Mouse (Mus musculus): ENCODE results near the gene Atp6v1g2. TPM values are rescaled to one million over a fixed set of nuclear protein-coding genes. Genes with fewer than 3 reads are reported as not detected.

The Atp6v1g2 gene
- polyA plus RNA-seq, 1 experiment, result 0.04 TPM

- Histone ChIP-seq H3K4me1 (ENCODE audit: control insufficient read depth) (peaks cover 17% of the 10 kb centered on the region), H3K9me3 (ENCODE audit: control insufficient read depth, low read length) (no peaks in the 10 kb centered on the region), H3K27me3 (ENCODE audit: control insufficient read depth) (peaks cover 2% of the 10 kb centered on the region; the same call in 1 of the 2 replicates), H3K36me3 (ENCODE audit: control insufficient read depth) (peaks cover 92% of the 10 kb centered on the region), H3K4me3 (replicated peaks) (no peak overlapping the region)
- no peak for TF ChIP-seq TAL1 (IDR thresholded peaks at IDR 0.05; ENCODE audit: low read length)
- no peak for TF ChIP-seq GATA1 (IDR thresholded peaks at IDR 0.05; ENCODE audit: low read length)
Observed at GRCm38 (mm10) chr17:35250348-35251120, 17.1 kb downstream of the Atp6v1g2 start.

GRCm38 (mm10) chr17:35251162-35251719 is 17.8 kb downstream of the Atp6v1g2 start:
- peaks cover 85% of the 10 kb centered on the region for H3K36me3 ChIP-seq (ENCODE audit: control insufficient read depth)

GRCm38 (mm10) chr17:35251981-35252380 is 18.5 kb downstream of the Atp6v1g2 start:
- H3K9me3 ChIP-seq (ENCODE audit: control insufficient read depth, low read length), result no peaks in the 10 kb centered on the region
- H3K4me1 ChIP-seq (ENCODE audit: control insufficient read depth), result peaks cover 8% of the 10 kb centered on the region
- no peak overlapping the region for H3K4me3 ChIP-seq (replicated peaks)
- H3K27me3 ChIP-seq (ENCODE audit: control insufficient read depth), result peaks cover 3% of the 10 kb centered on the region; the same call in 1 of the 2 replicates
- TF ChIP-seq GATA1 (IDR thresholded peaks at IDR 0.05; ENCODE audit: low read length) (no peak), TAL1 (IDR thresholded peaks at IDR 0.05; ENCODE audit: low read length) (no peak)
- H3K36me3 ChIP-seq (ENCODE audit: control insufficient read depth), result peaks cover 78% of the 10 kb centered on the region

More at GRCm38 (mm10) chr17:35251162-35251719, 17.8 kb downstream of the Atp6v1g2 start:
- TF ChIP-seq TAL1 (IDR thresholded peaks at IDR 0.05; ENCODE audit: low read length) (no peak), GATA1 (IDR thresholded peaks at IDR 0.05; ENCODE audit: low read length) (no peak)
- Histone ChIP-seq H3K4me3 (replicated peaks) (no peak overlapping the region), H3K9me3 (ENCODE audit: control insufficient read depth, low read length) (no peaks in the 10 kb centered on the region), H3K4me1 (ENCODE audit: control insufficient read depth) (peaks cover 12% of the 10 kb centered on the region), H3K27me3 (ENCODE audit: control insufficient read depth) (peaks cover 2% of the 10 kb centered on the region; the same call in 1 of the 2 replicates)

GRCm38 (mm10) chr17:35252619-35253292 is 19.3 kb downstream of the Atp6v1g2 start:
- no peaks in the 10 kb centered on the region for H3K9me3 ChIP-seq (ENCODE audit: control insufficient read depth, low read length)
- H3K36me3 ChIP-seq (ENCODE audit: control insufficient read depth), result peaks cover 70% of the 10 kb centered on the region
- H3K4me1 ChIP-seq (ENCODE audit: control insufficient read depth), result peaks cover 13% of the 10 kb centered on the region
- H3K27me3 ChIP-seq (ENCODE audit: control insufficient read depth), result peaks cover 5% of the 10 kb centered on the region; the same call in 1 of the 2 replicates
- TF ChIP-seq GATA1 (IDR thresholded peaks at IDR 0.05; ENCODE audit: low read length), result no peak
- no peak for TF ChIP-seq TAL1 (IDR thresholded peaks at IDR 0.05; ENCODE audit: low read length)
- no peak overlapping the region for H3K4me3 ChIP-seq (replicated peaks)

GRCm38 (mm10) chr17:35253293-35254093 is 20.0 kb downstream of the Atp6v1g2 start:
- Histone ChIP-seq H3K36me3 (ENCODE audit: control insufficient read depth) (peaks cover 63% of the 10 kb centered on the region), H3K4me1 (ENCODE audit: control insufficient read depth) (peaks cover 18% of the 10 kb centered on the region), H3K27me3 (ENCODE audit: control insufficient read depth) (peaks cover 5% of the 10 kb centered on the region; the same call in 1 of the 2 replicates), H3K4me3 (replicated peaks) (no peak overlapping the region), H3K9me3 (ENCODE audit: control insufficient read depth, low read length) (no peaks in the 10 kb centered on the region)
- TF ChIP-seq GATA1 (IDR thresholded peaks at IDR 0.05; ENCODE audit: low read length) (no peak), TAL1 (IDR thresholded peaks at IDR 0.05; ENCODE audit: low read length) (no peak)

GRCm38 (mm10) chr17:35254241-35255098 is 21.0 kb downstream of the Atp6v1g2 start:
- no peak for TF ChIP-seq GATA1 (IDR thresholded peaks at IDR 0.05; ENCODE audit: low read length)
- H3K4me1 ChIP-seq (ENCODE audit: control insufficient read depth), result peaks cover 24% of the 10 kb centered on the region
- H3K27me3 ChIP-seq (ENCODE audit: control insufficient read depth), result peaks cover 8% of the 10 kb centered on the region
- no peaks in the 10 kb centered on the region for H3K9me3 ChIP-seq (ENCODE audit: control insufficient read depth, low read length)
- H3K36me3 ChIP-seq (ENCODE audit: control insufficient read depth), result peaks cover 53% of the 10 kb centered on the region
- no peak overlapping the region for H3K4me3 ChIP-seq (replicated peaks)

GRCm38 (mm10) chr17:35255301-35255700 is 21.8 kb downstream of the Atp6v1g2 start:
- Histone ChIP-seq H3K4me3 (replicated peaks) (no peak overlapping the region), H3K27me3 (ENCODE audit: control insufficient read depth) (peaks cover 11% of the 10 kb centered on the region), H3K9me3 (ENCODE audit: control insufficient read depth, low read length) (no peaks in the 10 kb centered on the region), H3K4me1 (ENCODE audit: control insufficient read depth) (peaks cover 26% of the 10 kb centered on the region), H3K36me3 (ENCODE audit: control insufficient read depth) (peaks cover 44% of the 10 kb centered on the region)
- TF ChIP-seq GATA1 (IDR thresholded peaks at IDR 0.05; ENCODE audit: low read length), result no peak
- no peak for TF ChIP-seq TAL1 (IDR thresholded peaks at IDR 0.05; ENCODE audit: low read length)

GRCm38 (mm10) chr17:35255704-35256103 is 22.2 kb downstream of the Atp6v1g2 start:
- H3K27me3 ChIP-seq (ENCODE audit: control insufficient read depth), result peaks cover 11% of the 10 kb centered on the region
- peaks cover 26% of the 10 kb centered on the region for H3K4me1 ChIP-seq (ENCODE audit: control insufficient read depth)
- peaks cover 40% of the 10 kb centered on the region for H3K36me3 ChIP-seq (ENCODE audit: control insufficient read depth)
- H3K9me3 ChIP-seq (ENCODE audit: control insufficient read depth, low read length), result no peaks in the 10 kb centered on the region
- no peak overlapping the region for H3K4me3 ChIP-seq (replicated peaks)
- TF ChIP-seq GATA1 (IDR thresholded peaks at IDR 0.05; ENCODE audit: low read length) (no peak), TAL1 (IDR thresholded peaks at IDR 0.05; ENCODE audit: low read length) (no peak)

Data from erythroblast, embryonic 14.5 days (primary cell).